Mouse (Mus musculus): Measurements from ENCODE around the gene Creld1. TPM values are rescaled to one million over a fixed set of nuclear protein-coding genes. Genes with fewer than 3 reads are reported as not detected.

Creld1 gene
- total and polyA plus RNA-seq, 3 experiments: 3.4 to 12.9 (median 4.3) TPM

GRCm38 (mm10) chr6:113482477-113483099 lies 509 bp upstream of the Creld1 start:
- peak overlapping the region; percentile 79 for H3K4me2 ChIP-seq (ENCODE audit: insufficient read depth, low read depth, poor library complexity, severe bottlenecking)
- peak overlapping the region; percentile 31; the same call in 1 of the 2 replicates for H3K9ac ChIP-seq (ENCODE audit: insufficient read depth, low read depth)
- H3K4me1 ChIP-seq (ENCODE audit: control insufficient read depth in 1 of 2, insufficient read depth in 2 of 2): peaks cover 14 to 36% of the 10 kb centered on the region in 2 experiments
- H3K27me3 ChIP-seq (replicated peaks): peaks cover 7% of the 10 kb centered on the region
- dilution Hi-C loops (cut with MboI; ENCODE audit: extremely low pct_ligation_motif_present, extremely low pct_unique_long_range_greater_than_20kb, low sequenced_read_pairs): no loop called here
- H3K36me3 ChIP-seq (replicated peaks in 1 of 2; ENCODE audit: control insufficient read depth in 1 of 2, insufficient read depth in 1 of 2, low read length in 1 of 2): peaks cover 0 to 7% of the 10 kb centered on the region in 2 experiments
- peaks cover 2% of the 10 kb centered on the region for H3K9me3 ChIP-seq (replicated peaks; ENCODE audit: low read length)
- DNase-seq (ENCODE audit: extremely low read depth): no peak
- no peaks in the 10 kb centered on the region for H3K79me2 ChIP-seq (replicated peaks; ENCODE audit: control insufficient read depth, extremely low read depth, insufficient read depth, poor library complexity, severe bottlenecking)
- H3K4me3 ChIP-seq (replicated peaks in 1 of 3; ENCODE audit: low read depth in 2 of 3, low read length in 2 of 3, poor library complexity in 1 of 3): peak overlapping the region; percentile 51 to 73 (median 58)
- H3K27ac ChIP-seq (ENCODE audit: insufficient read depth, low read depth): no peak overlapping the region
- TF ChIP-seq USF2 (conservative IDR thresholded peaks at IDR 0.05; ENCODE audit: low read depth, low read length) (no peak), ELF1 (IDR thresholded peaks at IDR 0.05; ENCODE audit: low read depth, low read length) (peak; percentile 25; the same call in 1 of the 2 replicates), GABPA (IDR thresholded peaks at IDR 0.05; ENCODE audit: insufficient replicate concordance, low read depth, low read length) (no peak)
- in situ Hi-C loops (cut with MboI; ENCODE audit: low pct_ligation_motif_present, low pct_unique_long_range_greater_than_20kb, low sequenced_read_pairs): no loop called here

- in situ Hi-C loops (cut with MboI; ENCODE audit: low pct_ligation_motif_present, low pct_unique_long_range_greater_than_20kb, low sequenced_read_pairs): no loop called here
- Histone ChIP-seq H3K27me3 (replicated peaks) (peaks cover 5% of the 10 kb centered on the region), H3K9ac (ENCODE audit: insufficient read depth, low read depth) (peak overlapping the region; percentile 90), H3K4me2 (ENCODE audit: insufficient read depth, low read depth, poor library complexity, severe bottlenecking) (peak overlapping the region; percentile 88), H3K36me3 (replicated peaks in 1 of 2; ENCODE audit: control insufficient read depth in 1 of 2, insufficient read depth in 1 of 2, low read length in 1 of 2) (peaks cover 0 to 18% of the 10 kb centered on the region in 2 experiments), H3K79me2 (replicated peaks; ENCODE audit: control insufficient read depth, extremely low read depth, insufficient read depth, poor library complexity, severe bottlenecking) (no peaks in the 10 kb centered on the region), H3K27ac (ENCODE audit: insufficient read depth, low read depth) (no peak overlapping the region), H3K4me1 (ENCODE audit: control insufficient read depth in 1 of 2, insufficient read depth in 2 of 2) (peaks cover 15 to 44% of the 10 kb centered on the region in 2 experiments), H3K4me3 (replicated peaks in 1 of 3; ENCODE audit: low read depth in 2 of 3, low read length in 2 of 3, poor library complexity in 1 of 3) (peak overlapping the region; percentile 58 to 84 (median 67)), H3K9me3 (replicated peaks; ENCODE audit: low read length) (peaks cover 2% of the 10 kb centered on the region)
- dilution Hi-C loops (cut with MboI; ENCODE audit: extremely low pct_ligation_motif_present, extremely low pct_unique_long_range_greater_than_20kb, low sequenced_read_pairs): no loop called here
- DNase-seq (ENCODE audit: extremely low read depth): peak; percentile 21
- TF ChIP-seq IRF4 (IDR thresholded peaks at IDR 0.05; ENCODE audit: low read depth, low read length) (no peak), UBTF (IDR thresholded peaks at IDR 0.05; ENCODE audit: low read depth, low read length) (no peak), EP300 (IDR thresholded peaks at IDR 0.05; ENCODE audit: low read length) (no peak), ETS1 (conservative IDR thresholded peaks at IDR 0.05; ENCODE audit: low read depth, low read length) (no peak), MAX (IDR thresholded peaks at IDR 0.05; ENCODE audit: low read length) (no peak), MXI1 (IDR thresholded peaks at IDR 0.05; ENCODE audit: low read depth, low read length) (no peak), BHLHE40 (IDR thresholded peaks at IDR 0.05; ENCODE audit: low read depth, low read length) (no peak), SIN3A (IDR thresholded peaks at IDR 0.05; ENCODE audit: low read length) (no peak)
Measured at GRCm38 (mm10) chr6:113483729-113484128, 632 bp downstream of the Creld1 start.

GRCm38 (mm10) chr6:113487125-113487576 lies 4.1 kb downstream of the Creld1 start:
- Histone ChIP-seq H3K27ac (ENCODE audit: insufficient read depth, low read depth) (no peak overlapping the region), H3K9ac (ENCODE audit: insufficient read depth, low read depth) (no peak overlapping the region), H3K9me3 (replicated peaks; ENCODE audit: low read length) (peaks cover 2% of the 10 kb centered on the region), H3K4me2 (ENCODE audit: insufficient read depth, low read depth, poor library complexity, severe bottlenecking) (no peak overlapping the region), H3K4me3 (replicated peaks in 1 of 3; ENCODE audit: low read depth in 2 of 3, low read length in 2 of 3, poor library complexity in 1 of 3) (no peak overlapping the region), H3K79me2 (replicated peaks; ENCODE audit: control insufficient read depth, extremely low read depth, insufficient read depth, poor library complexity, severe bottlenecking) (no peaks in the 10 kb centered on the region), H3K4me1 (ENCODE audit: control insufficient read depth in 1 of 2, insufficient read depth in 2 of 2) (peaks cover 14 to 44% of the 10 kb centered on the region in 2 experiments), H3K27me3 (replicated peaks) (no peaks in the 10 kb centered on the region), H3K36me3 (replicated peaks in 1 of 2; ENCODE audit: control insufficient read depth in 1 of 2, insufficient read depth in 1 of 2, low read length in 1 of 2) (peaks cover 12 to 44% of the 10 kb centered on the region in 2 experiments)
- peak; percentile 21 for DNase-seq (ENCODE audit: extremely low read depth)
- dilution Hi-C loops (cut with MboI; ENCODE audit: extremely low pct_ligation_motif_present, extremely low pct_unique_long_range_greater_than_20kb, low sequenced_read_pairs) (no loop called here), in situ Hi-C loops (cut with MboI; ENCODE audit: low pct_ligation_motif_present, low pct_unique_long_range_greater_than_20kb, low sequenced_read_pairs) (no loop called here)
- peak; percentile 66; the same call in 1 of the 2 replicates for TF ChIP-seq MAFK (IDR thresholded peaks at IDR 0.05; ENCODE audit: insufficient replicate concordance, low read length)
- TF ChIP-seq RAD21 (IDR thresholded peaks at IDR 0.05; ENCODE audit: low read depth, low read length): no peak

Measured in CH12.LX (cell line).